Mouse (Mus musculus): Measurements from ENCODE around the gene Capzb.

The Capzb gene

GRCm38 (mm10) chr4:139209130-139209840 lies 16.6 kb downstream of the Capzb start:
- no peak for DNase-seq

GRCm38 (mm10) chr4:139211975-139212831 lies 19.5 kb downstream of the Capzb start:
- peak; percentile 57 to 68 for DNase-seq

GRCm38 (mm10) chr4:139213086-139213485 lies 20.4 kb downstream of the Capzb start:
- peak in 1 of 2 experiments; percentile 51 for DNase-seq

- peak; percentile 59 to 67 for DNase-seq
Measured at GRCm38 (mm10) chr4:139213935-139214371, 21.3 kb downstream of the Capzb start.

DNA sequence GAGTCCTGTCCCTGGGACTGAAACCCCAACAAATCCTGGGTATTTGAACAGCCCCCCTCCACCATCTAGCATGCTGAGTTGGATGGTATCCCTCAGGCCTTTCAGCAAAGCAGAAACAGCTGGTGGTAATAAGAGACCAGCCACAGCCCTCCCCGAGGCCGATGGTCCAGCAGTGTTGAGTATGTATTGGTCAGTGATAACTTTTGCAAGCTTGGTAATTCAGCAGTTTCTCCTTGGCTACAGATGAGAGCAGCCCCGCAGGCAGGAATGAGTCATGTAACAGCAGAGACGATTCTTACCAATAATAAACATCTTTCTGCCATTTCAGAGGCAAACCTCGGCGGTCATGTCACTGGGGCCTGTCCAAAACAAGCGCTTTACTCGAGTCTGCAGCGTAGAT lies 23.9 kb downstream of the Capzb start:
- peak in 1 of 2 experiments; percentile 64 for DNase-seq

- no peak for DNase-seq
Measured at GRCm38 (mm10) chr4:139218539-139218938, 25.8 kb downstream of the Capzb start.

- no peak for DNase-seq
Measured at GRCm38 (mm10) chr4:139219656-139220055, 27.0 kb downstream of the Capzb start.

DNA sequence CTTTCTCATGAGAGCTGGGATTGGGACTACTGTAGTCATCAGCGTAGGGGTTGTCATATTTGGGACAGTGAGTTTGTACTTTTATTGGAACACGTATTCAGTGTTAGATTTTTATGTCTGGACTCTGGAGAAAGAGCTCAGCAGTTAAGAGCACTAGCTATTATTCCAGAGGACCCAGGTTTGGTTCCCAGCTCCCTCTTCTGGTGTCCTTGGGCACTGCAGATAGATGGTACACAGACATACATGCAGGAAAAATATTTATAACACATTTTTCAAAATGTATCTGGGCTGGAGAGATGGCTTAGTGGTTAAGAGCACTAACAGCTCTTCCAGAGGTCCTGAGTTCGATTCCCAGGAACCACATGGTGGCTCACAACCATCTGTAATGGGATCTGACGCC lies 28.3 kb downstream of the Capzb start:
- DNase-seq: peak in 1 of 2 experiments; percentile 69

DNA sequence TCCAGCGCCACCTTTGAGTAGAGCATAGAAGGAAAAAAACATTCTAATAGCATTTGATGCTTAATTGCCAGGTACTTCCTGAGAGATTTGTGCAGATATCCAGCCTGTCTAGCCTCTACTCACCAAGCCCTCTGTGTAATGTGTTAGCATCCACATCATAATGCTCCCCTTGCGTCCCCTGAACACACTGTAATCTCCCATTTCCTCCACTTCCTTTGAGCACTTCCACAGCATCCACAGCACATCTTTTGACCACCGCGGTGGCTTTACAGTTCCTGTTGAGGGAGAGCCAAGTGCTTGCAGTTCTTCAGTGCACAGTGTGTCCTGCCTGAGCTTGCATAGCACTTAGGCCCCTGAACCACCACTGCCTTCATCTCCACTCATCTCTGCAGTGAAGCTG lies 29.1 kb downstream of the Capzb start:
- DNase-seq: no peak

GRCm38 (mm10) chr4:139225115-139225514 lies 32.4 kb downstream of the Capzb start:
- DNase-seq: no peak

DNA sequence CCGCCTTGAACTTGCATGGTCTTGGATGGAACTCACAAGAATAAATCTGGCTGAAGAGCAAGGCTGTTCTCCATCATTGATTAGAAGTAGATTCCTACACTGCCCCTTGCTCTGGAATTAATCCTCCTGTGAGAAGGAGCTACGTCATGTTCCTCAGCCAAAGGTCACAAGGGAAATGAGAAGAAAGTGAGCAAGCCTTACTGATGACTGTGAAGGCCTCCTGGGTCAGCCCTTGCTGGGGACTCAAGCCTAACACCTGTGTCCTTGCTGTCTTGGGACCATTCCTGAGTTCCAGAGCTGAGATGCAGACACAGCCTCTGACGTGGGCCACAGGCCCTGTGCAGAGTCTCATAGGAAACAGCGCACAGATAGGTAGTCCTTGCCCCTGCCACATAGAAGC lies 33.2 kb downstream of the Capzb start:
- no peak for DNase-seq

DNA sequence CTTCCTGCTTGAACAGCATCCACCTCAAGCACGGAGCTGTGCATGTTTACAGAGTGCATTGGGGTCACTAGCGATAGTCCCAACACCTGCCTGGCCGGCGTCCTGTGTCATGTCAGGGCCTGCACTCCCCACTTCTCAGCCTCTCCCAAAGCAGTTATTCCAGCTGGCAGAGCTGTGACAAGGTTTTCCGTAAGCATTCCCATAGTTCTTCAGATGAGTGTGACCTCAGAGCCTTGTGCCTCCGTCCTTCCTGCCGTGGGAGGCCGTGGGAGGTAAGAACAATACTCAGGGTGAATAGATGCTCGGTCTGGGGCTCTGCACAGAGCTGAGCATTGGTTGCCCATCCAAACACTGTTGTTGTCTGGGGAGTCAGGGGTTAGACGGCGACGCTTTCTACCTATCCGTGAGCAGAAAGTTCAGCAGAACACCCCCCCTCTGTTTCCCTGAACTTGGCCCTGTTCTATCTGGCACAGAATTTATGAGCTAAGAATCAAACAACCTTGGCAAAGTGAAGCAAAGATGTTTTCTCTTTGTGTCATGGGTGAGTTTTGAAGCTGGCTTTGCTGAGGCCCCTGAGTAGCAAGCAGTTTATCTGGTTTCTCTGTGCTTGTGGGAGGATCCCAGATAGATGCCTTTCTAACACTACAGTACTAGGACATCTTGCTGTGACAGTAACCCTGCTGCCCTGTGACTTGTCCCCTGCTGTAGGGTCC lies 34.0 kb downstream of the Capzb start:
- no peak for DNase-seq

DNA sequence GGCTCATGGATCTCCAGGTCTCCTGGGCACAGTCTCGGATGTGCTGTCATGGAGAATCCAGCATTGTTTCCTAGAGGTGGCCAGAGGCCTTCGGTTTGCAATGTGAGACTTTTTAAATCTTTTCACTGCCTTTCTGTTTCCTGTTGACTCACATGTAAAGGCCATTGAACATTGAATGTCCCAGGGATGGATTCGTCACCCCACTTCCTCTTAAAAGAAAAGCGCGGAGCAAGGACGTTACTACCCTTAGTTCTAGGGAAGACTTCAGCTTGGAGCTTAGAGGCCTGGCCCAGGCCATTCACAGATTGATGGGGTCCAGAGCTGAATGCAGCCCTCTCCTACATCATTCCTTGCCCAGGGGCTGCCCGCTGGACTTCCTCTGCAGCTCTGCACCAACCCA lies 35.2 kb downstream of the Capzb start:
- no peak for DNase-seq

DNA sequence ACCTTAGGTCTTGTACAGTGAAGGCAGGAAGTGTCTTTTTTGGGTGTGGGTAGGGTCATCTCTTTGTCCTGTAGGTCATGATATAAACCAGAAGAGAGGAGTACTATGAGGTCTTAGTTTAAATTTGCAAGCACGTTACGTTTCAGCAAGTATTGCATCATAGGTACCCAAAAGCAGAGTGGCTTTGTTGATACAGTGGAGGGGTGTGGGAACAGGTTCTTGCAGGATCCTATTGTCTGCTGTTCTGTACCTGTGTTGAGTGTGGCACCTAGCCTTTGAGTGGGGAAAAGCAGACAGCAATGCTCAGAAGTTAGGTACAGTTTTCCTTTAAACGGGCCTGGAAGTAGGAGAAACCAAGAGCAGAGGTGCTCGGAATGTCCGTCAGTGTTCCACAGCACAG lies 36.6 kb downstream of the Capzb start:
- no peak for DNase-seq

DNA sequence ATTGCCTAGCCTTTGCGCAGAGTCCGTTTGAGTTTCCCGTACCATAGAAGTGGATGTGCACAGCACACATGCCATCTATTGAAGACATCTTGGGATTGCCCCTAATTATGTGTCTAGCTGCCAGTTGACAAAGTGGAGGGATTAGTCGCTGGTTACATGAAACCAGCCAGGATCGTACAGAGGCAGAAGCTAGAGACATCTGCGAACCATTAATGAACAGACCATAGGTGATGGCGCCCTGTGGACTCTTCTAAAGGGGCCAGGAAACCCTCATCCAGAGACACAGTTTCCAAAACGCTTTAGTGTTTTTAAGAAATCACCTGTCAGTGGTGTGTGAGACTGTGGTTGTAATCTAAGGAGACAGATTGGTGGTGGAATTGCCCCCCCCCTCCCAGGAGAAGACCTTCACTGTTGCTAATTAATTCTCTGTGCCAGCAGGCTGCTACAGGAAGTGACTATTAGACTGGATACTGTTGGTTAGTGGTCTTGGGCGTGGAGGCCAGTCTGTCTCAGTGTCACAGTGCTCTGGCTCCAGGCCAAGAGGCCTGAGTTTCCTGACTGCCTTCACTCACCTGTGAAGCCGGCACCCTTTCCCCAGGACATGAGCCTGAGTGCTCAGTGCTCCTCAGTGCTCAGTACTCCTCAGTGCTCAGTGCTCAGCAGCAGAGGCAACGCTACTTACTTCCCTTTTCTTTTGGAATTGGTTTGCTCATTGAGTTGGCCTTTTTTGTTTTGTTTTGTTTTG lies 37.8 kb downstream of the Capzb start:
- peak in 1 of 2 experiments; percentile 63 for DNase-seq

GRCm38 (mm10) chr4:139231163-139231562 lies 38.5 kb downstream of the Capzb start:
- DNase-seq: no peak

GRCm38 (mm10) chr4:139232479-139233145 lies 39.9 kb downstream of the Capzb start:
- peak; percentile 71 to 76 for DNase-seq

GRCm38 (mm10) chr4:139233146-139233495 lies 40.4 kb downstream of the Capzb start:
- DNase-seq: no peak

- DNase-seq: no peak
Measured at GRCm38 (mm10) chr4:139233755-139234254, 41.1 kb downstream of the Capzb start.

DNA sequence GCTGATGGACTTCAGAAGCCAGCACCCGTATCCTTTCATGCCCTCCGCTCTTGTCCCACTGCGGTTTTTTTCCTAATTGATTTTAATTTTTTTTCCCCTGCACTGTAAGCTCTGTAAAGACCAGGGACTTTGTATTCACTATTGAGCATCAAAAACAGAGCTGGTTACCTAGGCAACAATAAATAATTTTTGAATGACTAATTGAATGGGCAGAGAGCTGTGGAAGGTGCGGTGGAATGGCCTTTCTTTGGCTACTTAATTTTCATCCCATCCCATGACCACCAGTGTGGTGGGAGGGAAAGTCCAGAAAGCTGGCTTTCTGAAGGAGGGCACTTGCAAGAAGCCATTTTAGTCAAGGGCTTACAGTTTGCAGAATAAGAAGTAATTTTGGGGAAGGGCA lies 41.6 kb downstream of the Capzb start:
- DNase-seq: no peak

DNA sequence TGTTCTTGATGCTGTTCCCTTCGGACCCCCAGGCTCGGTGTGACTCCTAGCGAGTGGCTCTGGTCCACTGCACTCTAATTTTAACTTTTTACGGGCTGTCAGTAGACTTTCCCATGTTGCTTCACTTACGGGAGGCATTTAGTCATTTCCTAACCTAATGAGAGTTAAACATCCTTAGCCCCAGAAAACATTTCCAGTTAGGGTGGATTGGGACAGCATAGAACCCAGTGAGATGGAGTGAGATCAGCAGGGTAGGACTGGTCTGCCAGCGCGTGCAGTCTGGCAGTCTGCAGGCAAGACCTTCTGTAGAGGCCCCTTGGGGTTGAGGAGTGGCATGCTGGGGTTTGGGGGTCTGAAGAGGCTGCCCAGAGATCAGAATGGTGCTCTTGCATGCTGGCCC lies 42.9 kb downstream of the Capzb start:
- DNase-seq: no peak

DNA sequence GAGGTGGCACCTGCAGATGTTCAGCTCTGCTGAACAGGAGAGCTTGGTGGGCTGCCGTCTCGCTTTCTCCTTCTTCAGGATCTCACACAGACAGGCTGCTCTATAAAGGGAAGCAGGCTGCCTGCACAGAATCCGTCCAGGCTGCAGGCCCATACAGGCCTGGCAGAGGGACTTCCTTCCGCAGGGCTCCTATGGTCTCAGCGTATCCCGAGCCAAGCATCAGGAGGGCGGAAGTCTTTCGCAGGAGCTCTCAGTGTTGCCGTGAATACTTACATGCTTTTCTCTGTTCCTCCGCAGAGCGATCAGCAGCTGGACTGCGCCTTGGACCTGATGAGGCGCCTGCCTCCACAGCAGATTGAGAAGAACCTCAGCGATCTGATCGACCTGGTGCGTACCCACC lies 45.9 kb downstream of the Capzb start:
- no peak for DNase-seq
